Mouse (Mus musculus) cerebellum, adult 2 months (tissue): ENCODE data around the gene Pla2g1b.

Source experiments
- CTCF ChIP-seq: fragments of 200-500 bp; IDR thresholded peaks from 2 replicates; pipeline ENCODE4 v1.5.1; 2011; ENCODE audit warnings: low read depth, mild to moderate bottlenecking, control low read depth, low read length, moderate library complexity, borderline replicate concordance; ENCODE audit not compliant: insufficient read depth
- POLR2A ChIP-seq: fragments of 200-500 bp; IDR thresholded peaks from 2 replicates; pipeline ENCODE4 v1.6.1; 2011; ENCODE audit warnings: low read length, control low read depth, borderline replicate concordance; ENCODE audit not compliant: insufficient read depth

DNA sequence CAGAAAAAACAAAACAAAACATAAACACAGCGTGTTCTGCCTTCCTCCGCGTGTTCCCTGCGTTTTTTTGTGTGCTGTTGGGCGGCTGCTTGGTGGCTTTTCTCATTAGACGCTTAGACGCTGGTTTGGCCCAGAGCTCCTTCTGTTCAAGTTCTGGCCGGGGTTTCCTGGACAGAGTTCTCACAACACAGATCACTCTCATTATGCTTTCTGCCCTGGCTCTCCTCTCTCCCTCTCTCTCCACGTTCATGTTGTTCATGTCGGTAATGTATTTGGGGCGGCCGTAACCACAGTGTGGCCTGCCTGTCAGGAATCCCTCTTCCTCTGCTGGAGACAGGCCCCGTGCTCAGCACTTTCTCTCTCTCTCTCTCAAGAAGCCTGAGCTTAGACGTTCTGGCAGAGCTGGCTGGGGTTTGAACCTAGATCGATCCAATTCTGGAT lies 43.3 kb downstream of the Pla2g1b start:
- TF ChIP-seq POLR2A (no peak), CTCF (no peak)
